Mouse (Mus musculus) cerebellum, adult 2 months (tissue): ENCODE results near the gene Gm5475.

Experiments used
- CTCF ChIP-seq: fragments of 200-500 bp; IDR thresholded peaks from 2 replicates; pipeline ENCODE4 v1.5.1; 2011; ENCODE audit warnings: low read depth, mild to moderate bottlenecking, control low read depth, low read length, moderate library complexity, borderline replicate concordance; ENCODE audit not compliant: insufficient read depth
- POLR2A ChIP-seq: fragments of 200-500 bp; IDR thresholded peaks from 2 replicates; pipeline ENCODE4 v1.6.1; 2011; ENCODE audit warnings: low read length, control low read depth, borderline replicate concordance; ENCODE audit not compliant: insufficient read depth

DNA sequence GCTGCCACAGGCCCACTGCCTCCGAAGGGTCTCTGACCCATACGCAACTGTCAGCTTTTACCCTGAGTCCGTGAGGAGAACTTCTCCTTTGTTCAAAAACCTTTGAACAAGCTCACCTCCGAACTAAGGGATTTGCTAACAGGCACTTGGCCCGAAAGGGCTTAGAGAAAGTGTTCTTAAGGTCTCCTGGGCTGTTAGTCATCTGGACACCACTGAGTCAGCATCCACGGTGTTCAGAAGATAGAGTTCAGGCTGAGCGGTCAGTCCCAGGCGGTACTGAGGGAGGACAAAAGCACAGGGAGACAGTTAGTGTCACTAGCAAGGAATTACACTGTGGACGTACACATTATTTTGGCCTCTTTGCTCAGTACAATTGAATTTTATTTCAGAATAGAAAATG is 33.1 kb upstream of the Gm5475 start:
- TF ChIP-seq POLR2A (no peak), CTCF (no peak)
